Mouse (Mus musculus) G1E (cell line): ENCODE results near the gene Hcn1.

Experiments used
- CTCF ChIP-seq: IDR thresholded peaks from 2 replicates; pipeline ENCODE4 v1.5.1; 2012; ENCODE audit warnings: low read depth, low read length, inconsistent platforms, mixed read lengths
- GATA1 ChIP-seq: IDR thresholded peaks from 2 replicates; pipeline ENCODE4 v1.6.1; 2012; ENCODE audit warnings: borderline replicate concordance, low read length, inconsistent platforms, mixed read lengths
- POLR2AphosphoS5 ChIP-seq: IDR thresholded peaks from 2 replicates; pipeline ENCODE4 v1.6.1; 2012; ENCODE audit warnings: low read depth, low read length, inconsistent platforms; ENCODE audit not compliant: insufficient replicate concordance
- TAL1 ChIP-seq: conservative IDR thresholded peaks from 2 replicates; pipeline ENCODE4 v1.6.1; 2012; ENCODE audit warnings: low read depth, low read length, inconsistent platforms, mixed read lengths

DNA sequence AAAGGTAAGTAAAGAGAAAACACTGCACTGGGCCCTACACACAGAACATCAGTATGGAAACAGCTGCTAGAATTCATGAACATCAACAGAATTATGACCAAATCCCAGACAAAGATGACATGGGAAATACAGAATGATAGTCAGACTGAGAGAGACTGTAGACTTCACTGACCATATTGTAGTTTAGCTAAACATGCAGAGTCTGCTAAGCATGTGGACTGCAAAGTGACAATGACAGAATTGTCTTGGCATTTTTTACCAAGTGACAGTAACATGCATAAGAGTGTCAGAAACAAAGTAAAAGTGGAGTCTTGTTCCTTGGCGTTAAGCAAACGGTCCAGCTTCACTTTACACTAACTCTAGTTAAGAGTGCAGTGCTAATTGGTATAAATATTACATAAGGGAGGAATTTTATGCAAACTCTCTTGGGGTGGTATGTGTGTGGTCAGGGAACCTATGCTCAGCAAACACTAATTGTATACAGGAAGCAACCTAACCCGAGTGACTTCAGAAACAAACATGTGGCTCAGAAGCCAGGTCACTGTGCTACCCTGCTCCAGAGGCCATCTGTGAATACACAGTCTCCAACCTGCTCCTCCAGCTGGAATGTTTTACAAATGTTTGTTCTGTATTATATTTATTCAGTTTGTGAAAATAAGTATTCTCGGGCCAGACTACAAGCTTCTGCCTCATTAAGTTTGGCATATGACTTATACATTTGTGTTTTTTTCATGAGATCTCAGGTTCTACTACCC lies 278.5 kb downstream of the Hcn1 start:
- TF ChIP-seq CTCF (no peak), GATA1 (no peak), TAL1 (no peak), POLR2AphosphoS5 (no peak)
